Mouse (Mus musculus): ENCODE data around the gene Grk1. TPM values are rescaled to one million over a fixed set of nuclear protein-coding genes. Genes with fewer than 3 reads are reported as not detected.

The Grk1 gene
- polyA plus RNA-seq, 1 experiment from 2014 or later: 0.04 TPM

DNA sequence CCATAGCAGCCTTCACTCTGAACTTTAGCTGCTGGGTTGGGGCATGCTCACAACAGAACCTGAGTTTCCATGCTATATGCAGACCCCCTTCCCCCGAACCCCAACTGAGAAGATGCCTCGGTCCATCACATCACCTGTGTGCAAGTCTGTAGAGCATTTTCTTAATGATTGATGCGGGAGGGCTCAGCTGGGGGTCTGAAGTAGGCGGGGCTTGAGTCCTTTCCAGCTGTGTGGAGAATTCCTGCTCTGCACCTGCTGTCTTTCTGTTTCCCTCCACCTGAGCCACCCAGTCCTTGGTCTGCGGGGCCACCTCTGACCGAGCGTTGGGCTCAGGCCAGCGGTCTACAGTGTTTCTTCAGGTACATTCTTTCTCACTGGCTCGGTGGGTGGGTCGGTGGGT lies 30.0 kb downstream of the Grk1 start, which contains the start of gene Tmem255b:
Gene Tmem255b, plus strand, starts transcription at position 301 of the 400 bp plus-strand sequence.
- no peaks in the 10 kb centered on the region for H3K36me3 ChIP-seq (replicated peaks)
- H3K9me3 ChIP-seq: no peaks in the 10 kb centered on the region
- WGBS: 14% methylated on average over 10 of the region's 10 CpGs
- no peak within 1 kb of the TSS for H3K27ac ChIP-seq
- DNase-seq (ENCODE audit: extremely low spot score, low spot score): no peak
- peaks cover 34% of the 10 kb centered on the region for H3K27me3 ChIP-seq (ENCODE audit: poor library complexity, severe bottlenecking)
- peaks cover 15% of the 10 kb centered on the region for H3K4me1 ChIP-seq
- peak within 1 kb of the TSS; percentile 18 for H3K4me3 ChIP-seq

DNA sequence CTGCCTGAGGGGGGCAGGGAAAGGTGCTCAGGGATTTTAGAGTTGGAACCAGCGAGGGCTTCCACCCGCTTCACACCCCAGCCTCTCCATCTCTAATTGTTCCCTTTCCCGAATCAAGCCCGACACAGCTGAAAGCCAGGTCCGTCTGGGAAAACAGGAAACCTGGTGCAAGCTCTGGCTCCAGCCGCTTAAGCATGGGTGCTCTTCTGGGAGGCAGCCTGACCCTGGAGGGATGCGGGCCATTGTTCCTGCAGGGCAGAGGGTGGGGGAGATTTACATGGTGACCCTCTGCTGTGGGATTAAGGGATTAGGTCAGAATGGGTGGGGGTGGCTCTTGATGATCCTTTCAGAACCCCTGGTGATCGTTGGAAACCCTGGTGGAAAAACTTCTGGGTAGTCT lies 31.2 kb downstream of the Grk1 start:
- Histone ChIP-seq H3K4me1 (peaks cover 15% of the 10 kb centered on the region), H3K9me3 (no peaks in the 10 kb centered on the region), H3K4me3 (no peak overlapping the region), H3K27ac (no peak overlapping the region), H3K27me3 (ENCODE audit: poor library complexity, severe bottlenecking) (peaks cover 34% of the 10 kb centered on the region), H3K36me3 (replicated peaks) (no peaks in the 10 kb centered on the region)
- no peak for DNase-seq (ENCODE audit: extremely low spot score, low spot score)
- 6% methylated on average over 8 of the region's 8 CpGs for WGBS

- H3K27me3 ChIP-seq (ENCODE audit: poor library complexity, severe bottlenecking): peaks cover 34% of the 10 kb centered on the region
- no peak for DNase-seq (ENCODE audit: extremely low spot score, low spot score)
- no peaks in the 10 kb centered on the region for H3K9me3 ChIP-seq
- H3K4me3 ChIP-seq: no peak overlapping the region
- peaks cover 15% of the 10 kb centered on the region for H3K4me1 ChIP-seq
- no peak overlapping the region for H3K27ac ChIP-seq
- no peaks in the 10 kb centered on the region for H3K36me3 ChIP-seq (replicated peaks)
- 79% methylated on average over 2 of the region's 2 CpGs for WGBS
Measured at GRCm38 (mm10) chr8:13437531-13437930, 32.6 kb downstream of the Grk1 start.

- 93% methylated on average over 2 of the region's 2 CpGs for WGBS
- Histone ChIP-seq H3K9me3 (no peaks in the 10 kb centered on the region), H3K27me3 (ENCODE audit: poor library complexity, severe bottlenecking) (peaks cover 2% of the 10 kb centered on the region), H3K4me3 (no peak overlapping the region), H3K36me3 (replicated peaks) (no peaks in the 10 kb centered on the region), H3K4me1 (no peaks in the 10 kb centered on the region), H3K27ac (no peak overlapping the region)
- DNase-seq (ENCODE audit: extremely low spot score, low spot score): no peak
Measured at GRCm38 (mm10) chr8:13442152-13442551, 37.3 kb downstream of the Grk1 start.

DNA sequence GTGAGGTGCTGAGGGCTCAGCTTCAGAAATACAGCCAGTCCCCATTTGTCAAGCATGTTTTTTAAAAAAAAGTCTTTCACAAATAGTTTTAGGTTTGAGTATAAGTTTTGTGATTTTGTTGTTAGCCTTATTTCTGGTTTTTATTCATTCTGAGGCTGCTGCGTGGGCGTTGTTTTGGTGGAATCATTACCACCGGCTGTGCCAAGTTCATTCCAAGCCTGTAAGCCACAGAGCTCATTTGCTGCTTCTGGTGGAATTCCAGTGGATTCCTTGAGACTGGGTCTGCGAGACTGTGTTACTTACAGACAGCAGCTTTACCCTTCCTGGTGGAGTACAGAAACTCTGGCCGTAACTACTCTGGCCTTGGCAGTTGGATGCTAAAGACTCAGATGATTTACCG lies 41.6 kb downstream of the Grk1 start:
- DNase-seq (ENCODE audit: extremely low spot score, low spot score): no peak
- Histone ChIP-seq H3K36me3 (replicated peaks) (no peaks in the 10 kb centered on the region), H3K4me1 (no peaks in the 10 kb centered on the region)

GRCm38 (mm10) chr8:13448145-13448544 lies 43.3 kb downstream of the Grk1 start:
- Histone ChIP-seq H3K9me3 (no peaks in the 10 kb centered on the region), H3K4me3 (no peak overlapping the region), H3K4me1 (no peaks in the 10 kb centered on the region), H3K27ac (no peak overlapping the region), H3K27me3 (ENCODE audit: poor library complexity, severe bottlenecking) (no peaks in the 10 kb centered on the region), H3K36me3 (replicated peaks) (no peaks in the 10 kb centered on the region)
- DNase-seq (ENCODE audit: extremely low spot score, low spot score): no peak
- 61% methylated on average over 4 of the region's 4 CpGs for WGBS

More for the DNA sequence above, 41.6 kb downstream of the Grk1 start:
- no peak overlapping the region for H3K4me3 ChIP-seq
- H3K9me3 ChIP-seq: no peaks in the 10 kb centered on the region
- H3K27ac ChIP-seq: no peak overlapping the region
- H3K27me3 ChIP-seq (ENCODE audit: poor library complexity, severe bottlenecking): no peaks in the 10 kb centered on the region
- 93% methylated on average over 6 of the region's 6 CpGs for WGBS

- no peak for DNase-seq (ENCODE audit: extremely low spot score, low spot score)
- no peaks in the 10 kb centered on the region for H3K27me3 ChIP-seq (ENCODE audit: poor library complexity, severe bottlenecking)
- no peaks in the 10 kb centered on the region for H3K36me3 ChIP-seq (replicated peaks)
- WGBS: 85% methylated on average over 6 of the region's 6 CpGs
- H3K9me3 ChIP-seq: no peaks in the 10 kb centered on the region
- no peak overlapping the region for H3K27ac ChIP-seq
- no peak overlapping the region for H3K4me3 ChIP-seq
- H3K4me1 ChIP-seq: peaks cover 13% of the 10 kb centered on the region; the same call in 1 of the 2 replicates
Measured at GRCm38 (mm10) chr8:13451747-13452277, 46.9 kb downstream of the Grk1 start.

DNA sequence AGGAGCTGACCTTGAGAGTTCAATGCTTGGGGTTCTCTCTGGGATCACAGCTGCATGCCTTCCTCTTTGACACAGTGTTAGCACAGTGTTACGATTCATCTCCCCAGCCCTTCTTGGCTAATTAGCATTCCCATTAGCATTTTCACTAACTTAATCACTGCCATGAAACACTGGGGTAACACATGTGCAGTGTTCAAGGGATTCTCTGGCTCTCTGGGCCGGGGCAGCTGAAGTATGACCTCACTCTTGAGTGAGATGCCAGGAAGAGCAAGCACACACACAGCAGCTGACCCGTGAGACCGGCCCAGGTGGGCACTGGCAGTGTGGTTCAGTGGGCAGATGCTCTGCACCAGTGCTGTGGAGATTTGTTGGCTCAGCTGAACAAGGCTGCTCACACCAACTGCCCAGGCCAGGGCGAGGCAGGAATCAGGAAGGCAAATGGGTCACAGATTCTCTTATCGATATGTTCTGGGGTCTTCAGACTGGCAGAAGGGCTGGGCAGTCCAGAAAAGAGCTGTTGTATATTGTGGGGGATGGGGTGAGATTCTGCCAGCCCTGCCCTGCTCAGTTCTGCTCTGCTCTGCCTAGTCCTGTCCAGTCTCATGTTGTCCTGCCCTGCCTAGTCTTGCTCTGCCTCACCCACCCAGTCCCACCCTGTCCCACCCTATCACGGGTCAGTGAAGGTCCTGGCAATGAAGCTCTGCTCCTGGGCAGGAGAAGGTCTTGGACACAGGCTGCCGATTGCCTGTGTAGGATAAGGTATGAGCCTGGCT lies 49.6 kb downstream of the Grk1 start:
- 86% methylated on average over 8 of the region's 8 CpGs for WGBS
- no peaks in the 10 kb centered on the region for H3K27me3 ChIP-seq (ENCODE audit: poor library complexity, severe bottlenecking)
- H3K4me1 ChIP-seq: peaks cover 13% of the 10 kb centered on the region; the same call in 1 of the 2 replicates
- no peaks in the 10 kb centered on the region for H3K36me3 ChIP-seq (replicated peaks)
- DNase-seq (ENCODE audit: extremely low spot score, low spot score): no peak
- H3K4me3 ChIP-seq: no peak overlapping the region
- H3K9me3 ChIP-seq: no peaks in the 10 kb centered on the region
- H3K27ac ChIP-seq: no peak overlapping the region

DNA sequence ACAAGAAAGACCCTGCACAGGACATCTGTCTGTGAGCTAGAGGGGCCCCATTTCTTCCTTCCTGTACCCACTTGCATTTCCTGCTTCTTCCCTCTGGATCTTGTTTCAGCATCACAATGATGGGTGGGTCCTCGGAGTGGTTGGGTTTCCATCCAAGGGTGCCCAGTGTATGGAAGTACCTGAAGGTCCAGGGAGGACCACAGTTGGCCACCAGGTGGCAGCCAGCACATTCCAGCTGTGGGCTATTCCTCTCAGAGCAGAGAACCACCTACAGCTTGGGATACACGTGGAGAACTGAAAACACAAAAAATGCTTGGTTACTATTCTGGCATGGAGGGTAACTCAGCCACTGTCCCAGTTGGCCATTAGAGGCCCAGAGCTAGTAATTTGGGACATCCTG lies 50.4 kb downstream of the Grk1 start:
- Histone ChIP-seq H3K27me3 (ENCODE audit: poor library complexity, severe bottlenecking) (no peaks in the 10 kb centered on the region), H3K9me3 (no peaks in the 10 kb centered on the region), H3K4me3 (no peak overlapping the region), H3K36me3 (replicated peaks) (no peaks in the 10 kb centered on the region), H3K27ac (no peak overlapping the region), H3K4me1 (peaks cover 13% of the 10 kb centered on the region; the same call in 1 of the 2 replicates)
- peak; percentile 28 for DNase-seq (ENCODE audit: extremely low spot score, low spot score)
- 65% methylated on average over 2 of the region's 2 CpGs for WGBS

DNA sequence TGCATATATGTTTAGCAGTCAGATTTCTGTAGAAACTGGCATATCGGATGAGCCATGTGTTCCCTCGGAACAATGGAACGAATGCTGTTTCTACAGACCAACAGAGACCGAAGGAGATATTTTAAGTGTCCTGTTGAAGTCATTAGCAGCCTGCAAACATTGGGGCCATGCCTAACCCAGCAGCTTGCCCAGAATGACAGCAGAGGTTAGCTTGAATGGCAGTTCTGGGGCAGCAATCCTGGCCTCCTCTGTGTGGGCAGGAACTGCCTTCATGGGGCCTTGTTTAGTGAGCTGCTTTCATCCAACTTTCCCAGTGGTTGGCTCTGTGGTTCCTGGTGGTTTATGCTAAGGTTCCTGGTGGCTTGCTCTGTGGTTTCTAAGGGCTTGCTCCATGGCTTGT lies 54.5 kb downstream of the Grk1 start:
- Histone ChIP-seq H3K4me3 (no peak overlapping the region), H3K36me3 (replicated peaks) (no peaks in the 10 kb centered on the region), H3K27me3 (ENCODE audit: poor library complexity, severe bottlenecking) (no peaks in the 10 kb centered on the region), H3K9me3 (no peaks in the 10 kb centered on the region), H3K27ac (no peak overlapping the region), H3K4me1 (peaks cover 6% of the 10 kb centered on the region; the same call in 1 of the 2 replicates)
- 96% methylated on average over 4 of the region's 4 CpGs for WGBS
- no peak for DNase-seq (ENCODE audit: extremely low spot score, low spot score)

DNA sequence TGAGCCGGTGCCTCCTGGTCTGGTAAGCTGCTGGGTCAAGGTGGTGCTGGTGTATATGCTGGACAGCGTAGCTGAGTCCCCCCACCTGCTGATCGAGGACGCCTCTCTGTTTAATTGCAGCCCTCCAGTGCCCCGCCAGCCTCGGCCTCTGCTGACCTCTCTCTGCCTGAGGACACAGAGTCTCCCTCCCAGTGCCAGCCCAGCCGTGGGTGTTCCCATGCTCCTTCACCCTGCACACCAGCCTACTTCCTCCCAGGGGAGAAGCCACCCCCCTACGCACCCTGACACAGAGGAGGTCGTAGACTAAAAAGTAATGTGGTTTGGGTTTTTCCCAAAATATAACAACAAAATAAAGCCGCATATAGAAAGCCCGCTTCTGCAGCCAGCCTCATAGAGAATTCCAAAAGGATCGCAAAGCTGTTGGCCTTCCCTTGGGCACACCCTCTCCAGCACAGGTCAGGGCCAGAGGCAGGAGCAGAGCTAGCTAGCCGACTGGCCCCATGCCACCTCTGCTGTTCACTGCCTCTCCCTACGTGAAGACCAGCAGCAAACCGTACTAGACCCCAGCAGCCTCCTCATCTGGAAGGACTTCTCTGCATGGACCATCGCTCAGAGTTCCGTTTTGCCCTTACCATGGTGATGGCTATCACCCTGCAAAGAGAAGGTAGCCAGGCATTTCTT lies 56.3 kb downstream of the Grk1 start:
- 0 out of 2 replicates have a peak, but pooled peaks cover 2% of the 10 kb centered on the region for H3K4me1 ChIP-seq
- H3K4me3 ChIP-seq: no peak overlapping the region
- H3K27me3 ChIP-seq (ENCODE audit: poor library complexity, severe bottlenecking): no peaks in the 10 kb centered on the region
- no peaks in the 10 kb centered on the region for H3K9me3 ChIP-seq
- H3K27ac ChIP-seq: no peak overlapping the region
- 87% methylated on average over 17 of the region's 17 CpGs for WGBS
- no peak for DNase-seq (ENCODE audit: extremely low spot score, low spot score)
- no peaks in the 10 kb centered on the region for H3K36me3 ChIP-seq (replicated peaks)

DNA sequence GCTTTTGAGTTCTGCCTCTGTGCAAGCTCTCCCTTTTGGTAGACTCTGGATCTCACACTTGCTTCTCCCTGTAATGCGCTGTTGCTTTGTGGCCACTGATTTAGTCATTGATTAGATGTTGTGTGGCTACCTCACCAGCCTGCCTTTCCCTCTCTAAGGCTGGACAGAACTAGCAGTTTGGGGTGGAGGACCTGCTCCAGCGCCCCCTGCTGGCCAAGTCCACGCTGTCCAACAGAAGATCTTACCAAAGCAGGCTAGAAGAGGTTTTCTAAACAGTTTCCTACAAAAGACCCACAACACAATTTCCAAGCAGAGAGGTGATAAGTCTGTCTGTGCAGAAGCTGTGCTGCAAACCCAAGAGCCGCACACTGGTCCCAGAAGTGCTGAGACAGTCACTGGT lies 57.0 kb downstream of the Grk1 start:
- DNase-seq (ENCODE audit: extremely low spot score, low spot score): peak; percentile 68
- Histone ChIP-seq H3K27ac (no peak overlapping the region), H3K27me3 (ENCODE audit: poor library complexity, severe bottlenecking) (no peaks in the 10 kb centered on the region), H3K4me3 (no peak overlapping the region), H3K4me1 (0 out of 2 replicates have a peak, but pooled peaks cover 2% of the 10 kb centered on the region), H3K36me3 (replicated peaks) (no peaks in the 10 kb centered on the region), H3K9me3 (no peaks in the 10 kb centered on the region)
- WGBS: 42% methylated on average over 4 of the region's 4 CpGs

GRCm38 (mm10) chr8:13462392-13462791 lies 57.5 kb downstream of the Grk1 start:
- WGBS: 87% methylated on average over 10 of the region's 10 CpGs
- Histone ChIP-seq H3K27ac (no peak overlapping the region), H3K4me1 (0 out of 2 replicates have a peak, but pooled peaks cover 2% of the 10 kb centered on the region), H3K4me3 (no peak overlapping the region), H3K27me3 (ENCODE audit: poor library complexity, severe bottlenecking) (no peaks in the 10 kb centered on the region), H3K36me3 (replicated peaks) (no peaks in the 10 kb centered on the region), H3K9me3 (no peaks in the 10 kb centered on the region)
- DNase-seq (ENCODE audit: extremely low spot score, low spot score): no peak

Measured in forebrain, embryonic 10.5 days (tissue).